Mouse (Mus musculus): ENCODE measurements around the gene Samt4.
"Not testable (repeated sequence)": the region's sequence is repeated elsewhere in the genome, so short reads cannot be mapped to it uniquely, and the experiment has no call there.

Samt4 gene

DNA sequence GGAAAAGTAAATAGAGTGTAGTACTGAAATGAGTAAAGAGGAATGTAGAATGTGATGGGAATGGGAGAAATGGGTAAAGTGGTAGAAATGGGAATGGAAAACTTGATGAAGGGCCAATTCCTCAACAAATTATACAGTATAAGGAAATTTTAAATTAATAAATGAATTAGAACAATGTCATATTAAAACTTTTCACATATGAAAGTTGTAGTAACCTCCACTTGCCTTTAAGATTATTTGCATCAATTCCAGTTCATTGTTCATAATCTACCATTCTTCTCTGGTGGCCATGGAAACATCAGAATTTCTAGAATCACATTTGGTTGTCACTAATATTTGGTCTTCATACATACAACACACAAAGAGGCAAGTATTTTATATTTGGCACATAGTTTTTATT is at the start of gene Samt4:
Gene Samt4 (plus strand): TSS at position 301 of the 400 bp plus-strand sequence.
- DNase-seq: no peak

DNA sequence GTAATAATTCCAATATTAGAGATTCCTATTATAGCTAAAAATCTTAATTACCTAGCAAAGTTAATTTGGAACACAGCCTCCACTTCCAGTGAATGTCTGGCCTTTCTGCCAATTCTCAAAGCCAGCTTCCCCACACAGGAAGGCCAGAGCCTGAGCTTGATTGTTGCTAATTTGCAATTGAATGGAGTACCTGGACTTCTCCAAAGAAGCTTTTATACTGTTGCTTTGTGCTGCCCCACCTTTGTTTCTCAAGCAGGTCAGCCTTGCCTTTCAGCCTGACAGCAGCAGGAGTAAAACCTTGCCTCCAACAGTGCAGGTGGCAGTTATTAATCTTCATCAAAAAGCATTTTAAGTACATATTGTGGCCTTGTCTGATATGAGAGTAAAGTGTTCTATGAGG is 38.1 kb upstream of the Samt4 start:
- DNase-seq: not testable (repeated sequence)

DNA sequence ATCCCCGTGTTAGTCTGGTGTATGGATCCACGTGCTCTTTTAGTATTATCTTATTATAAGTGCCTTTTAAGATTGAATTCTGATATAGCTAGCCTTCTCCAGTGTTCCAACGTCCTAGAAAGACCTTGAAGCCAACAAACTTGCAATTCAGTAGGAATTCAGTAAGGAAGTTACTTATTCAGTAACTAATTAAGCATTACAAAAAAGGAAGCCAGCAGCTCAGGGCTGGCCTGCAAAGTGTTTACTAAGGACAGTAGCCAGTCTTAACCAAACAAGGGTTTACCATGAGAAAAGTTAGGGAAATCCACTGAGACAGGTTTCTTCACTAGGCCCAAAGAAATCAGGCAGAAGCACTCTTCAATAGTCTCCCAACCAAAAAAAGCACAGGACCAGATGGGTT is 13.4 kb upstream of the Samt4 start:
- DNase-seq: not testable (repeated sequence)
